Mouse (Mus musculus): ENCODE measurements around the gene Myo1f.

The Myo1f gene

DNA sequence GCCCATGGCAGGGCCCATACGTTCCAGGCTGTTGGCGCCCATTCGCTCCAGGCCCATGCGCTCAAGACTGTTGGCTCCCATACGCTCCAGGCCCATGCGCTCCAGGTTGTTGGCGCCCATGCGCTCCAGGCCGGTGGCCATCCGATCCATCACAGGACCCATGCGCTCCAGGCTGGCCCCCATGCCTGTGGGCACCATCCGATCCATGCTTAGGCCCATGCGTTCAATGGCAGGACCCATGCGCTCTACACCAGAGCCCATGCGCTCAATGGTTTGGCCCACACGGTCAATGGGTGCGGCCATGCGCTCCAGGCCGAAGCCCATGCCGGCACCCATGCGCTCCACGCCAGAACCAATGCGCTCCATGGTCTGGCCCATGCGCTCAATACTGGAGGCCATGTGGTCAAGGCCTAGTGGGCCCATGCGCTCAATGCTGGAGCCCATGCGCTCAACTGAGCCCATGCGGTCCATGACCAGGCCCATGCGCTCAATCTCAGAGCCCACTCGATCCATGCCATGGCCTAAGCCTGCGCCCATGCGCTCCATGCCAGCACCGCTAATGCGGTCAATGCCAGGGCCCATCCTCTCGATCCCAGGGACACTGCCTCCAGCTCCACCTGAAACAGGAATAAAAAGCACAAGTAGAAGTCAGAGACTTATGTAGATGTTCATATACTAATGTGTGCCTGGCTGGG is 94.4 kb downstream of the Myo1f start:
- DNase-seq (ENCODE audit: low spot score in 2 of 2), result no peak

Measured in natural killer cell, adult 2 months (primary cell).